Mouse (Mus musculus) lung, adult 2 months (tissue): ENCODE measurements around the gene Gfer. TPM values are rescaled to one million over a fixed set of nuclear protein-coding genes. Genes with fewer than 3 reads are reported as not detected.

ENCODE experiments used
- DNase-seq: peaks from one replicate; pipeline ENCODE4 v3.0.0; 2022
- H3K4me1 ChIP-seq: fragments of 200-500 bp; 2 replicates; pipeline ENCODE4 v1.6.1; 2011; ENCODE audit warnings: low read length; ENCODE audit not compliant: control insufficient read depth, insufficient read depth
- H3K4me3 ChIP-seq: fragments of 200-500 bp; replicated peaks from 2 replicates; pipeline ENCODE3; 2011; ENCODE audit warnings: low read depth, mild to moderate bottlenecking, control low read depth, low read length; ENCODE audit errors: extremely low read depth
- CTCF ChIP-seq: fragments of 200-500 bp; IDR thresholded peaks from 2 replicates; pipeline ENCODE4 v1.5.1; 2011; ENCODE audit warnings: mild to moderate bottlenecking, low read length, control low read depth; ENCODE audit not compliant: insufficient read depth
- POLR2A ChIP-seq: fragments of 200-500 bp; IDR thresholded peaks from 2 replicates; pipeline ENCODE4 v1.6.1; 2011; ENCODE audit warnings: low read depth, mild to moderate bottlenecking, control low read depth, low read length, borderline replicate concordance; ENCODE audit errors: extremely low read depth
- WGBS: fragments of 180-500 bp; shearing (Covaris S2); methylation state at CpG from one replicate; pipeline ENCODE4 v1.1.7; 2018; 5-methylcytosine and 5-hydroxymethylcytosine counted together
- polyA plus RNA-seq: library from polyadenylated mRNA; depleted of rRNA; stranded (reverse); fragments of >200 nt; gene quantifications from 2 replicates; pipeline ENCODE4 v1.2.3, GENCODE M21; 2012

The Gfer gene
- polyA plus RNA-seq, 1 experiment = 13.7 TPM

DNA sequence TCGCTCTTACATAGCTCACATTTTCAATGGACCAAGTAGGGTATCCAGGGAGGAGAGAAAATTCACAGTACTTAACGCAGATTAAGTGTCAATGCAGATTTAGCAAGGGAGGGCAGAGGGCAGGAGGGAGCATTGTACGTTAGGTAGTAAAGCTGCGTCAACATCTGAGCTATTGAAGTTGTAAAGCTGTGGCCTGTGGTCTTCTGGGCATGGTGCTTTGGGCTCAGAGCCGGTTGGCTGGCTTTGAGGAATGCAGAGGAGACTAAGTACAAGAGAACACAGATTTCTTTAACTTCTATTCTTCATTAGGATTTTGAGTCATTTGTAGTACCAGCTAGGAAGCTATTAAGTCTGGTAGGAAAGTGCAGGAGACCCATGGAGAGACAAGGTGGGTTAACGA lies 19.6 kb upstream of the Gfer start:
- Histone ChIP-seq H3K4me1 (peaks cover 2% of the 10 kb centered on the region; the same call in 1 of the 2 replicates), H3K4me3 (no peak overlapping the region)
- no peak for DNase-seq
- TF ChIP-seq CTCF (no peak), POLR2A (no peak)
- 83% methylated on average over 6 of the region's 6 CpGs for WGBS

DNA sequence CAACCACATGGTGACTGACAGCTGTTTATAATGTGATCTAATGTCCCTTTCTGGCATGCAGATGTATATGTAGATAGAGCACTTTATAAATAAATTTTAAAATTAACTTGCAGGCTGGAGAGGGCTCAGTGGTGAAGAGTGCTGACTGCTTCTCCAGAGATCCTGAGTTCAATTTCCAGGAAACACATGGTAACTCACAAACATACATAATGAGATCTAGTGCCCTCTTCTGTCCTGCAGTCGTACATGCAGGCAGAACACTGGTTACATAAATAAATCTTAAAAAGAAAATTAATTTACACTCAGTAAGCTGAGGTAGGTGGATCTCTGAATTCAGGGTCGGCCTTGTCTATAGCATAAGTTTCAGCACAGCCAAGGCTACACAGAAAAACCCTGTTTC lies 12.7 kb upstream of the Gfer start:
- WGBS = 20% methylated on average over 2 of the region's 2 CpGs
- TF ChIP-seq POLR2A = no peak
- no peak for TF ChIP-seq CTCF
- Histone ChIP-seq H3K4me3 (no peak overlapping the region), H3K4me1 (0 out of 2 replicates have a peak, but pooled peaks cover 2% of the 10 kb centered on the region)
- DNase-seq = no peak

DNA sequence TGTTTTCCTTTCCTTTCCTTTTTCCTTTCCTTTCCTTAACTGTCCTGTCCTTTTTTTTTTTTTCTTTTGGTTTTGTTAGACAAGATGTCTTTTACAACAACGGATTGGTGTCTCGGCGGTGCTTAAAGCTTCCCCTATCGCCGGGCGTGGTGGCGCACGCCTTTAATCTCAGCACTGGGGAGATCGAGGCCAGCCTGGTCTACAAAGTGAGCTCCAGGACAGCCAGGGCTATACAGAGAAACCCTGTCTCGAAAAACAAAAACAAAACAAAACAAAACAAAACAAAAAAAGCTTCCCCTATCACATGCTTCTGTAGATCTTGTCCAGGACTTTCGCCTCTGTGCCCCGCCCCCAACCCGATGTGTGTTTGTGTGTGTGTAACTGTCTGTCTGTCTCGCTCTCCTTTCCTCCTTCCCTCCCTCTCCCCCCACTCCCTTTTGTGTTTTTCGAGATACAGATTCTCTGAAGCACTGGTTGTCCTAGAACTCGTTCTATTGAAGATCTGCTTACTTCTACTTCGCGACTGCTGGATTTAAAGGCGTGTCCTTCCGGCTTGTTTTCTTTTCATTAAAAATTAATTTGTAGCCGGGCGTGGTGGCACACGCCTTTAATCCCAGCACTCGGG lies 12.0 kb upstream of the Gfer start:
- Histone ChIP-seq H3K4me1 (0 out of 2 replicates have a peak, but pooled peaks cover 2% of the 10 kb centered on the region), H3K4me3 (peak overlapping the region; percentile 87)
- DNase-seq = no peak
- 2% methylated on average over 24 of the region's 24 CpGs for WGBS
- TF ChIP-seq CTCF = no peak
- TF ChIP-seq POLR2A = no peak

DNA sequence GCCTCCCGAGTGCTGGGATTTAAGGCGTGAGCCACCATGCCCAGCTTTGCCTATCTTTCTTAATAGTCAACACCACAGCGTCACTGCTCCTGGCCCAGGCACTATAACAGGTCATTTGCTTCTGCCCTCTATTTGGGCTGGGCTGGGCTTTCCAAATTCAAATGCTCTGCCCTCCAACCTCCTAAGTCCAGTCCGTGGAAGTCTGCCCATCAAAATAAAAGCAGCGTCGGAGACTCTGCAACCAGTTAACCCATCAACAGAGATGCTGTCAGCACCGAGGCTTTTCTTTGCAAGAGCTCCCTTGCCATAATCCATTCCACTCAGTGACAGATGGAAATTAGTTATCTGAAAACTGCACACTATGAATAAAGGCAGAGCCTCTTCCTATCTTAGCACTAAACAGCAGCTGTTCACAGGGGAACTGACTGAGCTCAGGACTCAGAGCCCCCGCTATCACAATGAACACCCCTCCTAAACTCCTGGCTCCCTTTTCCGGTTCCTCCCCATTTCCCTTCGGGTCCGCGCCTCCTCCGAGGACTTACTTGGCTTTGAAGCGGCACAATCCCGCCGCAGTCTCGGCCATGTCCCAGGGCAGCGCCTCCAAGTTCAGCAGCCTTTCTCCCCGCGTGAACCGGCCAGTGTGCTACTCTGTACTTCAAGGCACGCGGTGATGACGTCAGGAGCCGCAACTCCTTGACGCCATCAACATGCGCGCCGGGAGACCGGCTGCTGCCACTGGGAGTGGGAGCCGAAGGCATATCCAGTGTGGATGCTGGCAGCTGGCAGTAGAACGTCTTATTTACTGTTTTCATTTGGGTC lies 11.2 kb upstream of the Gfer start, which contains the start of gene Tbl3:
Gene Tbl3, minus strand, starts transcription at position 679 of the 819 bp plus-strand sequence.
- WGBS = 3% methylated on average over 32 of the region's 32 CpGs

DNA sequence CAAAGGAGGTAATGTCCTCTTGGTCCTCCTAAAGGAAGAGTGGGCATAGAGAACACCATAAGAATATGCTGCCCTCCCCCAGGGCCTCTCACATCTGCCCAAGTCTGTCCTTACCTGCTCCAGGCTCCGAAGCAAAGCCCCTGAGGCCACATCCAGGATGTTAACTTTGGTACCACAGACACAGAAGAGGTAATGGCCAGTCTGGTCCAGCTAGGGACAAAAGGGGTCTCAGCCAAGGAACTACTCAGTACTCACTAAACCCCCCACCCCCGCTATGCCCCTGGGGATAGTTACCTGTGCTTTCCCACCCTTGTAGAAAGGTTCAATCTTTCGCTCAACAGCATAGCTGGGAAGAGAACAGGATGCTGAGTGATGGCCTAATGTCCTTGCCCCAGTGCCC lies 9.9 kb upstream of the Gfer start:
- 96% methylated on average over 3 of the region's 3 CpGs for WGBS
- H3K4me1 ChIP-seq = 0 out of 2 replicates have a peak, but pooled peaks cover 2% of the 10 kb centered on the region
- DNase-seq = no peak
- TF ChIP-seq CTCF = no peak
- TF ChIP-seq POLR2A = no peak
- no peak overlapping the region for H3K4me3 ChIP-seq

More for the DNA sequence above, 11.2 kb upstream of the Gfer start, which contains the start of gene Tbl3:
- Histone ChIP-seq H3K4me3 (peak within 1 kb of the TSS; percentile 87), H3K4me1 (0 out of 2 replicates have a peak, but pooled peaks cover 2% of the 10 kb centered on the region)
- TF ChIP-seq CTCF (no peak), POLR2A (peak; percentile 83; the same call in 1 of the 2 replicates)
- peak; percentile 94 for DNase-seq

DNA sequence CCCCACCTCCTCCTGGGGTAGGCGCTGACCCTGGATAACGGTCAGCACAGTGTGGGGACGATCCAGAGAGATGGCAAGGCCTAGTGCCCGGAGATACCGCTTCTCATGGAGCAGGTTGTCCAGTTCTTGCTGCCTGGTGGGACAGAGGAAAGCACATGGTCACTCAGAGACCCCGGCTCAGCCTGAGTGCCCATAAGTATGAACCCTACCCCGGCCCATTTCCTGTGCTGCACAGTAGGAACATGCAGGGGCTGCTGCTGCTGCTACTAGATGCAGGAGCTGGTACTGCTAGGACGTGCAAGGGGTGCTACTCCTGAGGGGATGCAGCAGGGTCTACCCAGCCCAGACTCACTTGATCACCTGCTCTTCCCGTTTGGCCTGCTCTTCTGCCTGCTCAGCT lies 5.3 kb upstream of the Gfer start:
- 87% methylated on average over 9 of the region's 9 CpGs for WGBS
- Histone ChIP-seq H3K4me1 (peaks cover 2% of the 10 kb centered on the region), H3K4me3 (no peak overlapping the region)
- no peak for DNase-seq
- TF ChIP-seq CTCF = no peak
- no peak for TF ChIP-seq POLR2A

GRCm38 (mm10) chr17:24699473-24699872 lies 3.5 kb upstream of the Gfer start:
- Histone ChIP-seq H3K4me1 (peaks cover 2% of the 10 kb centered on the region), H3K4me3 (no peak overlapping the region)
- no peak for TF ChIP-seq POLR2A
- no peak for TF ChIP-seq CTCF
- WGBS = 86% methylated on average over 2 of the region's 2 CpGs
- DNase-seq = no peak

DNA sequence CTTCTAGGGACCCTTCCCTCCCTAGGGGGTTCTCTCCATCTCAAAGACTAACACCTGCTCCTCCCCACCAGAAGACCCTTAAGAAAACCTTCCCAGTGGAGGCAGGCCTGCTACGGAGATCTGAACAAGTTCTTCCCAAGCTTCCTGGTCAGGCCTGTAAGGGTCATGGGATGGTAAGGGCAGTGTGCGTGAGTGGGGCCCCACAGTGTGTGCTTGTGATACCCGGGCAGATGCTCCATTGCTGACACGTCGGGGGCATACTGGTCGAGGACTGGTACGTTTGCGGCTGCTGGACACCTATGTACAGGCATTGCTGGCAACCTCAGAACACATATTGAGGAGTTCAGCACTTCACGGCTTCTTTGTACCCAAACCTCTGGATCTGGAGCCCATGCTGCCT lies 2.8 kb upstream of the Gfer start:
- no peak overlapping the region for H3K4me3 ChIP-seq
- peaks cover 2% of the 10 kb centered on the region for H3K4me1 ChIP-seq
- no peak for TF ChIP-seq CTCF
- no peak for TF ChIP-seq POLR2A
- WGBS = 61% methylated on average over 9 of the region's 9 CpGs
- DNase-seq = no peak

DNA sequence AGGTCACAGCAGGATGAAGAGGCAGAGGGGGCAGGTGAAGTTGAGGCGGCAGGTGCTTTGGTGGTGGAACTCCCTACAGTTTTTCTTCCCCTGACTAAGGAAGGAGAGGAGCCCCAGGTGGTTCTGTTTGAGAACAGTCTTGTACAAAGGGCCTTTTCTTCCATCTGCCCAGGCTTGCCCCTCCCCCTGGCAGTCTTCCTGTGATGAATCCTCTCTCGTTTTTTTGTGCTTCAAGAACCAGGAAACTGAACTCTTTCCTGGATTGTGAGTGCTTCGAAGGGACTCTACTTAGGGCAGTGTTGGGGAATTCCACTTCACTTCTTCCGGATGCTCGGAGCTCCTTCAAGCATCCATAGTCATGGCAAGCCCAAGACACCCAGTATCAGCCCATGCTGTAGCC lies 2.0 kb upstream of the Gfer start:
- DNase-seq = no peak
- WGBS = 11% methylated on average over 5 of the region's 5 CpGs
- Histone ChIP-seq H3K4me3 (no peak overlapping the region), H3K4me1 (peaks cover 2% of the 10 kb centered on the region)
- TF ChIP-seq CTCF (no peak), POLR2A (no peak)
